Mouse (Mus musculus) adrenal gland, adult (tissue): ENCODE data around the gene Cdca4.

Experiments used
- DNase-seq, 2 experiments: peaks; one replicate each; pipeline ENCODE4 v3.0.0; 2022 to 2023; ENCODE audit warnings: low spot score in 1 of 2; ENCODE audit not compliant: inconsistent age in 2 of 2

The Cdca4 gene

GRCm38 (mm10) chr12:112829244-112829864, at the start of gene Cdca4:
Gene Cdca4, minus strand, starts transcription at chr12:112829423.
- peak; percentile 99 for DNase-seq

GRCm38 (mm10) chr12:112877607-112878020, 48.4 kb upstream of the Cdca4 start:
- DNase-seq, result no peak

GRCm38 (mm10) chr12:112877073-112877576, 47.9 kb upstream of the Cdca4 start:
- DNase-seq, result no peak

GRCm38 (mm10) chr12:112876332-112877072, 47.3 kb upstream of the Cdca4 start:
- DNase-seq, result peak; percentile 68 to 87

- DNase-seq, result peak; percentile 89 to 96
Measured at GRCm38 (mm10) chr12:112875225-112876013, 46.2 kb upstream of the Cdca4 start.

GRCm38 (mm10) chr12:112874199-112874598, 45.0 kb upstream of the Cdca4 start:
- no peak for DNase-seq

- peak; percentile 76 to 89 for DNase-seq
Measured at GRCm38 (mm10) chr12:112873452-112874190, 44.4 kb upstream of the Cdca4 start.

- DNase-seq, result no peak
Measured at GRCm38 (mm10) chr12:112872991-112873390, 43.8 kb upstream of the Cdca4 start.

GRCm38 (mm10) chr12:112871272-112871671, 42.0 kb upstream of the Cdca4 start:
- no peak for DNase-seq

- DNase-seq, result no peak
Measured at GRCm38 (mm10) chr12:112870775-112871174, 41.6 kb upstream of the Cdca4 start.

GRCm38 (mm10) chr12:112869783-112870204, 40.6 kb upstream of the Cdca4 start:
- peak; percentile 35 to 56 for DNase-seq

- peak; percentile 41 to 67 for DNase-seq
Measured at GRCm38 (mm10) chr12:112868178-112869087, 39.2 kb upstream of the Cdca4 start, which contains the start of gene Gpr132. Gene Gpr132, minus strand, starts transcription at chr12:112868228.

- no peak for DNase-seq
Measured at GRCm38 (mm10) chr12:112867106-112867674, 38.0 kb upstream of the Cdca4 start.

- DNase-seq, result peak; percentile 62 to 79
Measured at GRCm38 (mm10) chr12:112866467-112867080, 37.4 kb upstream of the Cdca4 start.

GRCm38 (mm10) chr12:112864804-112865203, 35.6 kb upstream of the Cdca4 start:
- no peak for DNase-seq

- DNase-seq, result no peak
Measured at GRCm38 (mm10) chr12:112861911-112862321, 32.7 kb upstream of the Cdca4 start.

- DNase-seq, result no peak
Measured at GRCm38 (mm10) chr12:112860765-112861164, 31.5 kb upstream of the Cdca4 start.

GRCm38 (mm10) chr12:112859930-112860329, 30.7 kb upstream of the Cdca4 start:
- no peak for DNase-seq
